Mouse (Mus musculus): ENCODE measurements at regions not wholly inside any gene's neighbourhood (a gene's known extent, or its start where the extent isn't known, plus 50 kb on each side); places are given as distances from the start of the nearest gene placed in this dataset.

GRCm38 (mm10) chr17:10057736-10058135 is 261.9 kb downstream of the Qk start:
- TF ChIP-seq CTCF (IDR thresholded peaks at IDR 0.05; ENCODE audit: low read depth) (no peak), EP300 (IDR thresholded peaks at IDR 0.05; ENCODE audit: low read depth) (no peak)
